In genomic region chr13:109546337-109546736, GRCm38 (mm10) we compare ENCODE assay signal across 10 mouse cellular contexts.
DNase-seq lines count a peak whose midpoint lies in the region; ATAC-seq and TF ChIP-seq lines count a peak whose summit lies in the region.
"Had no signal": no experiment of that assay in that cellular context is flagged by ENCODE, and none has a peak within 500 bp of the region (broad histone marks: within the 10 kb centered on the region; RNA-seq: fewer than 3 reads in every experiment).

No protein-coding gene starts in this region.

- no peak overlapping the region for H3K27ac ChIP-seq in midbrain, embryonic 15.5 days
- no peak overlapping the region for H3K27ac ChIP-seq in midbrain, embryonic 13.5 days
- no peak overlapping the region for H3K27ac ChIP-seq in brown adipose tissue, adult 24 weeks (replicated peaks; ENCODE audit: low read depth, low read length)
- H3K27ac ChIP-seq in intestine, postnatal 0 days (ENCODE audit: low read depth, low read length), result no peak overlapping the region
- H3K27ac ChIP-seq: heart, adult 2 months had no signal

- no peaks in the 10 kb centered on the region for H3K9me3 ChIP-seq in midbrain, embryonic 15.5 days
- H3K9me3 ChIP-seq in midbrain, embryonic 13.5 days, result no peaks in the 10 kb centered on the region
- H3K9me3 ChIP-seq in intestine, postnatal 0 days (ENCODE audit: control insufficient read depth), result no peaks in the 10 kb centered on the region

- 0 out of 2 replicates have a peak overlapping the region, but pooled peaks have one; percentile 4 for H3K4me2 ChIP-seq in midbrain, embryonic 15.5 days
- H3K4me2 ChIP-seq in midbrain, embryonic 13.5 days (replicated peaks), result no peak overlapping the region
- H3K4me2 ChIP-seq in intestine, postnatal 0 days (replicated peaks; ENCODE audit: low read depth), result peak overlapping the region; percentile 44

- H3K4me3 ChIP-seq in midbrain, embryonic 15.5 days, result no peak overlapping the region
- H3K4me3 ChIP-seq in midbrain, embryonic 13.5 days (replicated peaks), result no peak overlapping the region
- H3K4me3 ChIP-seq in brown adipose tissue, adult 24 weeks (ENCODE audit: insufficient read depth, low read depth, low read length), result peak overlapping the region; percentile 40
- peak overlapping the region; percentile 32 for H3K4me3 ChIP-seq in intestine, postnatal 0 days (ENCODE audit: low read depth, low read length)
- H3K4me3 ChIP-seq: heart, adult 2 months had no signal

- peak; percentile 30 for DNase-seq in skeletal muscle tissue, adult 2 months (ENCODE audit: low read depth, low spot score)
- DNase-seq in gastrocnemius, postnatal 10 days, result no peak
- no peak for DNase-seq in ovary, postnatal 14 days (ENCODE audit: low spot score)
- DNase-seq: embryo, embryonic 11 days; heart, adult 2 months had no signal

- H3K9ac ChIP-seq in midbrain, embryonic 15.5 days, result no peak overlapping the region
- no peak overlapping the region for H3K9ac ChIP-seq in midbrain, embryonic 13.5 days (replicated peaks)
- H3K9ac ChIP-seq in intestine, postnatal 0 days (ENCODE audit: low read depth, low read length), result no peak overlapping the region

- no peak for ATAC-seq in midbrain, embryonic 15.5 days (replicated peaks)
- ATAC-seq in midbrain, embryonic 13.5 days, result no peak
- ATAC-seq in intestine, postnatal 0 days, result no peak
- ATAC-seq: Patski had no signal

- TF ChIP-seq CTCF in intestine, postnatal 0 days (IDR thresholded peaks at IDR 0.05; ENCODE audit: low read depth), result no peak

- 66% methylated on average over 18 of the region's 18 CpGs for WGBS in midbrain, embryonic 15.5 days
- WGBS in midbrain, embryonic 13.5 days, result 79% methylated on average over 18 of the region's 18 CpGs
- WGBS in intestine, postnatal 0 days, result 53% methylated on average over 18 of the region's 18 CpGs

- H3K27me3 ChIP-seq in midbrain, embryonic 15.5 days (replicated peaks), result no peaks in the 10 kb centered on the region
- no peaks in the 10 kb centered on the region for H3K27me3 ChIP-seq in midbrain, embryonic 13.5 days
- no peaks in the 10 kb centered on the region for H3K27me3 ChIP-seq in intestine, postnatal 0 days (replicated peaks; ENCODE audit: control insufficient read depth, insufficient read depth, low read length)
- H3K27me3 ChIP-seq: Patski had no signal

- H3K4me1 ChIP-seq in midbrain, embryonic 15.5 days, result peaks cover 12% of the 10 kb centered on the region; the same call in 1 of the 2 replicates
- peaks cover 20% of the 10 kb centered on the region for H3K4me1 ChIP-seq in midbrain, embryonic 13.5 days (replicated peaks)
- no peaks in the 10 kb centered on the region; the same call in 1 of the 2 replicates for H3K4me1 ChIP-seq in brown adipose tissue, adult 24 weeks (ENCODE audit: control insufficient read depth, insufficient read depth, insufficient read length, low read length)
- no peaks in the 10 kb centered on the region for H3K4me1 ChIP-seq in intestine, postnatal 0 days (replicated peaks; ENCODE audit: control insufficient read depth, insufficient read depth, low read length)

- no peaks in the 10 kb centered on the region for H3K36me3 ChIP-seq in midbrain, embryonic 15.5 days (replicated peaks)
- H3K36me3 ChIP-seq in midbrain, embryonic 13.5 days, result no peaks in the 10 kb centered on the region
- no peaks in the 10 kb centered on the region for H3K36me3 ChIP-seq in intestine, postnatal 0 days (ENCODE audit: control insufficient read depth, insufficient read depth)

Comparison
In these comparisons a context has a peak if more than half of its experiments do, and no peak if none do; other contexts are left out.
1. H3K4me3 ChIP-seq: peak in brown adipose tissue, adult 24 weeks (single experiment) and intestine, postnatal 0 days (single experiment); none in midbrain, embryonic 15.5 days (single experiment) and midbrain, embryonic 13.5 days (single experiment).